Mouse (Mus musculus): ENCODE data around the gene Imp4. TPM values are rescaled to one million over a fixed set of nuclear protein-coding genes. Genes with fewer than 3 reads are reported as not detected.

The Imp4 gene
- total RNA-seq, 2 experiments from 2014 or later = 2.6 to 5.4 TPM

Other genes with a start within 250 kb of the Imp4 start
- 3.2 and 5.0 TPM in 2 replicates for gene Ccdc115, start 179 bp upstream of the Imp4 start, total RNA-seq (2015; ENCODE audit: low replicate concordance)
- 4.6 and 8.3 TPM in 2 replicates for gene Ccdc115, start 179 bp upstream of the Imp4 start, total RNA-seq (2017; ENCODE audit: low replicate concordance)
- 9.2 and 11.9 TPM in 2 replicates for gene Ptpn18, start 19.9 kb downstream of the Imp4 start, total RNA-seq (2015; ENCODE audit: low replicate concordance)
- 39.5 and 42.1 TPM in 2 replicates for gene Ptpn18, start 19.9 kb downstream of the Imp4 start, total RNA-seq (2017; ENCODE audit: low replicate concordance)
- gene Prss39, start 58.6 kb downstream of the Imp4 start, total RNA-seq (2015; ENCODE audit: low replicate concordance) = not detected in 2 replicates
- gene Prss39, start 58.6 kb downstream of the Imp4 start, total RNA-seq (2017; ENCODE audit: low replicate concordance) = not detected in 2 replicates
- gene Cfc1, start 95.8 kb downstream of the Imp4 start, total RNA-seq (2015; ENCODE audit: low replicate concordance) = not detected in 2 replicates
- gene Cfc1, start 95.8 kb downstream of the Imp4 start, total RNA-seq (2017; ENCODE audit: low replicate concordance) = not detected in 2 replicates
- gene Prss40, start 121.1 kb downstream of the Imp4 start, total RNA-seq (2015; ENCODE audit: low replicate concordance) = not detected in 2 replicates
- not detected in 2 replicates for gene Prss40, start 121.1 kb downstream of the Imp4 start, total RNA-seq (2017; ENCODE audit: low replicate concordance)
- not detected in 2 replicates for gene Amer3, start 139.8 kb downstream of the Imp4 start, total RNA-seq (2015; ENCODE audit: low replicate concordance)
- gene Amer3, start 139.8 kb downstream of the Imp4 start, total RNA-seq (2017; ENCODE audit: low replicate concordance) = not detected in 2 replicates